Mouse (Mus musculus) NIH3T3 (cell line): ENCODE measurements around the gene Ly6g5c.

ENCODE experiments used
- DNase-seq: peaks from one replicate; pipeline ENCODE4 v3.0.0-alpha.2; 2012; ENCODE audit warnings: low read depth

Gene Ly6g5c

GRCm38 (mm10) chr17:35108097-35108496, at the start of gene Ly6g5c:
Gene Ly6g5c (plus strand): TSS chr17:35108279.
- DNase-seq, result no peak

- DNase-seq, result no peak
These were observed 49.8 kb upstream of the Ly6g5c start for GRCm38 (mm10) chr17:35058316-35058715.

GRCm38 (mm10) chr17:35058911-35059892, 48.9 kb upstream of the Ly6g5c start, which contains the start of gene Ddah2:
Gene Ddah2 (plus strand): TSS chr17:35059035.
- peak; percentile 96 for DNase-seq

GRCm38 (mm10) chr17:35060071-35060470, 48.0 kb upstream of the Ly6g5c start:
- DNase-seq, result no peak

- peak; percentile 53 for DNase-seq
These were observed 47.3 kb upstream of the Ly6g5c start for GRCm38 (mm10) chr17:35060737-35061297.

- DNase-seq, result no peak
These were observed 46.8 kb upstream of the Ly6g5c start for GRCm38 (mm10) chr17:35061299-35061698.

- peak; percentile 46 for DNase-seq
These were observed 44.6 kb upstream of the Ly6g5c start for GRCm38 (mm10) chr17:35063466-35063865.

GRCm38 (mm10) chr17:35064378-35064877, 43.7 kb upstream of the Ly6g5c start:
- DNase-seq, result no peak

GRCm38 (mm10) chr17:35064951-35065947, 42.8 kb upstream of the Ly6g5c start, which contains the start of gene Ly6g6c:
Gene Ly6g6c (plus strand): TSS chr17:35065388.
- no peak for DNase-seq

- no peak for DNase-seq
These were observed 42.0 kb upstream of the Ly6g5c start, which contains the start of gene Mpig6b for GRCm38 (mm10) chr17:35066084-35066483. Gene Mpig6b (minus strand): TSS chr17:35066184.

- peak; percentile 52 for DNase-seq
These were observed 39.7 kb upstream of the Ly6g5c start for GRCm38 (mm10) chr17:35068213-35068914.

GRCm38 (mm10) chr17:35070556-35071229, 37.4 kb upstream of the Ly6g5c start:
- peak; percentile 18 for DNase-seq

- no peak for DNase-seq
These were observed 36.6 kb upstream of the Ly6g5c start for GRCm38 (mm10) chr17:35071454-35071853.

- DNase-seq, result no peak
These were observed 34.0 kb upstream of the Ly6g5c start for GRCm38 (mm10) chr17:35074097-35074496.

- no peak for DNase-seq
These were observed 31.4 kb upstream of the Ly6g5c start, which contains the start of gene Ly6g6e for GRCm38 (mm10) chr17:35076507-35077176. Gene Ly6g6e (plus strand): TSS chr17:35076902.

GRCm38 (mm10) chr17:35077285-35077684, 30.8 kb upstream of the Ly6g5c start:
- no peak for DNase-seq

- no peak for DNase-seq
These were observed 30.3 kb upstream of the Ly6g5c start, which contains the start of gene Ly6g6d for GRCm38 (mm10) chr17:35077786-35078233. Gene Ly6g6d (minus strand): TSS chr17:35078065.

- no peak for DNase-seq
These were observed 28.3 kb upstream of the Ly6g5c start for GRCm38 (mm10) chr17:35079778-35080177.

- no peak for DNase-seq
These were observed 27.8 kb upstream of the Ly6g5c start for GRCm38 (mm10) chr17:35080248-35080647.
